Mouse (Mus musculus) stomach, embryonic 16.5 days (tissue): ENCODE data around the gene Spata16. TPM values are rescaled to one million over a fixed set of nuclear protein-coding genes. Genes with fewer than 3 reads are reported as not detected.
A peak's percentile ranks its signal among the peaks of the same experiment; 100 is the strongest.

Experiments
- ATAC-seq: fragments of 200-750 bp; cut with Nextera tagmentation; 2 replicates; pipeline ENCODE4 v1.8.0; 2017; ENCODE audit warnings: moderate number of reproducible peaks, moderate TSS enrichment; ENCODE audit not compliant: insufficient read depth, low FRiP score
- H3K27ac ChIP-seq: fragments of 300-500 bp; sonication (generic); 2 replicates; pipeline ENCODE4 v1.5.1; 2014; ENCODE audit warnings: low read length
- H3K27me3 ChIP-seq: fragments of 300-500 bp; sonication (generic); 2 replicates; pipeline ENCODE4 v1.6.1; 2014; ENCODE audit warnings: low read length, control low read depth, mixed read lengths; ENCODE audit not compliant: control insufficient read depth, insufficient read depth
- H3K36me3 ChIP-seq: fragments of 300-500 bp; sonication (generic); 2 replicates; pipeline ENCODE4 v1.6.1; 2014; ENCODE audit warnings: low read length; ENCODE audit not compliant: control insufficient read depth, insufficient read depth
- H3K4me1 ChIP-seq: fragments of 300-500 bp; sonication (generic); 2 replicates; pipeline ENCODE4 v1.6.1; 2014; ENCODE audit warnings: low read length, control low read depth, mixed read lengths; ENCODE audit not compliant: control insufficient read depth, insufficient read depth
- H3K4me2 ChIP-seq: fragments of 300-500 bp; sonication (generic); 2 replicates; pipeline ENCODE4 v1.6.1; 2014; ENCODE audit warnings: low read depth, low read length, mixed read lengths
- H3K4me3 ChIP-seq: fragments of 300-500 bp; sonication (generic); replicated peaks from 2 replicates; pipeline ENCODE4 v1.5.1; 2014; ENCODE audit warnings: mild to moderate bottlenecking, low read length
- H3K9ac ChIP-seq: fragments of 300-500 bp; sonication (generic); 2 replicates; pipeline ENCODE4 v1.6.1; 2014; ENCODE audit warnings: low read length
- H3K9me3 ChIP-seq: fragments of 300-500 bp; sonication (generic); replicated peaks from 2 replicates; pipeline ENCODE4 v1.6.1; 2016; ENCODE audit warnings: low read length, control low read depth; ENCODE audit not compliant: control insufficient read depth
- WGBS: fragments of 180-500 bp; shearing (Covaris S2); extraction: QIAGEN DNeasy Blood & Tissue Kit; methylation state at CpG from one replicate; pipeline ENCODE4 v1.1.7; 2014; 5-methylcytosine and 5-hydroxymethylcytosine counted together
- polyA plus RNA-seq: library from polyadenylated mRNA; unstranded; fragments of >200 nt; fragmentation: Nextera tagmentation; extraction: Ambion mirVana; gene quantifications from 2 replicates; pipeline ENCODE4 v1.2.1, GENCODE M21; 2015

The Spata16 gene
- polyA plus RNA-seq, 1 experiment from 2014 or later = not detected

DNA sequence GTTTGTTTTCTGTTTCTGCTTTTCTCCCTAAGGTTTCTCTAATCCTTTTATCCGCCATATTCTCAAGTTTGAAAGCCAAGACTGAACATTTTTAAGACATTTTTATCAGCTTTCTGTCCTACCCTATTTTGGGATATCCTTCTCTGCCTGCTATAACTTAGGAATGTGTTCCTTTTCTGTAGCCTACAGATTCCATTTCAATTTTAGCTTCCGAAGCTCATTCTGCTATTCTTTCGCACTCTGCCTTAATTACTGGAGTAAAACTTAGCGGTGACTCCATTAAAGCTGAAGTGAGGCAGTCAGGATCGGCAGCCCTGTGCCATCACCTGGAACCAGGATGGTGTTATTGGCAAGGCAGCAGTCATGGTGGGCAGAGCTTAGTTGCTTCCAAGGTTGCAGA, 178.3 kb downstream of the Spata16 start:
- no peak overlapping the region for H3K4me2 ChIP-seq
- no peak overlapping the region for H3K9ac ChIP-seq
- H3K27me3 ChIP-seq = no peaks in the 10 kb centered on the region
- H3K36me3 ChIP-seq = no peaks in the 10 kb centered on the region
- H3K4me3 ChIP-seq = no peak overlapping the region
- WGBS = 94% methylated on average over 5 of the region's 5 CpGs
- ATAC-seq = no peak
- H3K4me1 ChIP-seq = no peaks in the 10 kb centered on the region
- no peak overlapping the region for H3K27ac ChIP-seq
- no peaks in the 10 kb centered on the region for H3K9me3 ChIP-seq

DNA sequence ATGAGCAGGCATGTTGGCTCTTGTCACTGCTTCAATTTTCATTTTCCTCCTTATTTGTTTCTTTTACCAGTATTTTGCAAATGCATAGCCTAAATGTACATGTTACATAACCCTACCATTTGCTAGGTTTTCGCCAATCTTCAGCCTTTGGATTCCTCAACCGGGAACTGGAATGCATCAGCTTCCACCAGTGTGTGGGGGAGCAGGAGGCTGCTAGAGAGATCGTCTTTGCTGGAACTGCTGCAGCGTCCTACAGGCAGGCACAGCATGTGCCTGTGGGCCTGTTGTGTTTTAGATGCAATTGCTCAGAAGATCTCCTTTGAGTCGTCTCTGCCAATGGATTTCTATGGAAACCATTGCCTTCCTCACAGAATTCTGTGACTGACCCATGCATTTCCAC, 182.0 kb downstream of the Spata16 start:
- no peak for ATAC-seq
- no peak overlapping the region for H3K4me2 ChIP-seq
- no peaks in the 10 kb centered on the region for H3K27me3 ChIP-seq
- 57% methylated on average over 5 of the region's 5 CpGs for WGBS
- no peaks in the 10 kb centered on the region for H3K36me3 ChIP-seq
- H3K4me1 ChIP-seq = no peaks in the 10 kb centered on the region
- no peak overlapping the region for H3K9ac ChIP-seq
- no peak overlapping the region for H3K27ac ChIP-seq
- H3K4me3 ChIP-seq = no peak overlapping the region
- H3K9me3 ChIP-seq = no peaks in the 10 kb centered on the region

DNA sequence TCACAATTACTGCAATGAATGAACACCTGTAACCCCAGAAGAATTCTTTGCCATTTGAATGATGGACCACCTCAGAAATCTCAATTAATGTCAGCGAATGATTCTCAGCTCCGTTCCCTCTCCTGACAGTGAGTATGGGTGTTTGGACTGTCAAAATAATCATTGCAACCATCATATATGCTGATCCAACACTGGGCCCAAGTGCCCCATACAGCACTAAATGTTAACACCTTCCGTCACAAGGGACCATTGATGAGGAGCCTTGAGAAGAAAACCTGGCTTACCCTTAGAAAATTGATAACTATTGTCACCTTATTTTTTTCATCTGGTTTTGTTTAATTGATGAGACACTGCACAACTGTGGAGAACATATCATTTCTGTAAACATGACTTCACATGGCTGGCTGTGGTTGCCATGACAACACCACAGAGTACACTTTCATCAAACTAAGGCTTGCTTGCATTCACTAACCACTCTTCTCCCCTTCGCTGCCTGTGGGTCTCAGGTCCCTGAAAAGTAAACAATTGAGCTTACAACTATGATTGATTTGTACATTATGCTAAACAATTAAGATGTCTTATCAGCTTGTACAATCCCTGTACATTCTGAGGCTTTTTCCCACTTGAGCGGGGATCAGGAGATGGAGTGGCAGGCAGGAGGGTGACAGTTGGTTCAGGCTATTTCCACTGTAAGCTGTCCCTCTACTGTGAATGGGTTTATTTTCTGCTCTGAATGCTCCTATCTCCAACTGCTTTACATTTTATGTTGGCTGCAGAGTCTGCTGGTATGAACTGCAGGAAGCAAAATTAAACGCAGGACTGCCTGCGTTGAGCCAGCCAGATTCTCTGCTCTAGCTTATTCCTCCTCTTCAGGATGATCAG, 189.8 kb downstream of the Spata16 start:
- no peak overlapping the region for H3K4me2 ChIP-seq
- no peaks in the 10 kb centered on the region for H3K9me3 ChIP-seq
- H3K27me3 ChIP-seq = no peaks in the 10 kb centered on the region
- no peak overlapping the region for H3K27ac ChIP-seq
- H3K4me1 ChIP-seq = no peaks in the 10 kb centered on the region
- no peak overlapping the region for H3K4me3 ChIP-seq
- 46% methylated on average over 7 of the region's 7 CpGs for WGBS
- no peak for ATAC-seq
- no peaks in the 10 kb centered on the region for H3K36me3 ChIP-seq
- no peak overlapping the region for H3K9ac ChIP-seq

DNA sequence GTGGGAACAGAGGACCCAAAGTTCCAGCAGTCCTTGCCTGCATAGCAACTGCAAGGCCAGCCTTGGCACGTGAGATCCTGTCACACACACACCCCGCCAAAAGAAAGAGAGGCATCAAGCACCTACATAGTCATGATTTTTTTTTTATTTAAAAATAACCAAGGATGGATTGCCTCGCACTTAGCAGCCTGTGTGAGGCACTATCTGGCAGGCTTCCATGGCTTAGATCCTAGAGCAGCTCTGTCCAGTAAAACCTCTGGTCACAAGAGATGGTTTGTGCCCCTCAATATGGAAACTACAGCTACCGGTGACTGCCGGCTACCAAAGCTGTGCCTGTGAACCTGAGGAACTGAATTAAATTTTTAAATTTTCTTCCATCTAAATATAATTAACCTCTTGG, 195.5 kb downstream of the Spata16 start:
- Histone ChIP-seq H3K27me3 (no peaks in the 10 kb centered on the region), H3K27ac (no peak overlapping the region), H3K9me3 (no peaks in the 10 kb centered on the region), H3K4me1 (no peaks in the 10 kb centered on the region), H3K4me2 (no peak overlapping the region), H3K4me3 (no peak overlapping the region), H3K36me3 (no peaks in the 10 kb centered on the region), H3K9ac (no peak overlapping the region)
- no peak for ATAC-seq
- WGBS = 87% methylated on average over 5 of the region's 5 CpGs

DNA sequence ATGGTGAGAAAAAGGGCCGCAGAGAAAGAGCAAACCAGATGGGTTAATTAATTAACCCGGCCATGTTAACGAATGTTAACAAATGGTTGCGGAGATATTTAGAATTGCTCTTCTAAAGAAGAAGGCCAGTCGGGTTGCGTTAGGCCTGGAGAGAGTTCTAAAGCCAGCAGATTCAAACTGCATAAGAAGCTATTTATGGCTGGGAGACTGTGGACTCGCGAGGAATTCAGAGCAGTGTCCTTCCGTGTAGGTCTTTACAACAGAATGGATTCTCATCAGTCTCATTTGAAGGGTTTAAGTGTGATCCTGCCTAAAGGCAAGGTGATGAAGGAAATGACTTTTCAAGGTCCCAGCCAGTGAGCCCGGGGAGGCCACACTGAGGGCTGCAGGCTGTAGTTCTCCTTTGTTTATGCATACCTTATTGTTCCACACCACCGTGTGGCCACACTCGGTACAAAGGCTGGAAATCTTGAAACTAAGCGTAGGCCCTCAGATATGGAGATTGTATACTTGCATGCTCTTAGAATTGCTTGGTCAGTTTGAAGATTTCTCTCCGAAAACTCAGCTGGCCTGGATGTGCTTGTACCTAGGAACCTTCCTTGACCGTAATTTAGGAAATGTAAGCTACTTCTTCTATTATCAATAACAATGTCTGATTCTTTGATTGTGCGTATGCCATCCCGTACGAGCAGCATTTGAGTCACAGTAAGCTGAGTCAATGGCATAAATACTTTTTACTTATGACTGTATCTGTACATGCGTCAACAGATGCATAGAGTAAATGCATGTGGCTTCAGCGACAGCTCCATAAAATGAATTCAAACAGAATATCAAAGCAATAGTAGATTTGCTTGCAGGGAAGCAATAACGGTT, 197.0 kb downstream of the Spata16 start:
- ATAC-seq = 0 out of 2 replicates have a peak, but pooled peaks have one; percentile 58
- no peaks in the 10 kb centered on the region for H3K4me1 ChIP-seq
- WGBS = 66% methylated on average over 21 of the region's 21 CpGs

DNA sequence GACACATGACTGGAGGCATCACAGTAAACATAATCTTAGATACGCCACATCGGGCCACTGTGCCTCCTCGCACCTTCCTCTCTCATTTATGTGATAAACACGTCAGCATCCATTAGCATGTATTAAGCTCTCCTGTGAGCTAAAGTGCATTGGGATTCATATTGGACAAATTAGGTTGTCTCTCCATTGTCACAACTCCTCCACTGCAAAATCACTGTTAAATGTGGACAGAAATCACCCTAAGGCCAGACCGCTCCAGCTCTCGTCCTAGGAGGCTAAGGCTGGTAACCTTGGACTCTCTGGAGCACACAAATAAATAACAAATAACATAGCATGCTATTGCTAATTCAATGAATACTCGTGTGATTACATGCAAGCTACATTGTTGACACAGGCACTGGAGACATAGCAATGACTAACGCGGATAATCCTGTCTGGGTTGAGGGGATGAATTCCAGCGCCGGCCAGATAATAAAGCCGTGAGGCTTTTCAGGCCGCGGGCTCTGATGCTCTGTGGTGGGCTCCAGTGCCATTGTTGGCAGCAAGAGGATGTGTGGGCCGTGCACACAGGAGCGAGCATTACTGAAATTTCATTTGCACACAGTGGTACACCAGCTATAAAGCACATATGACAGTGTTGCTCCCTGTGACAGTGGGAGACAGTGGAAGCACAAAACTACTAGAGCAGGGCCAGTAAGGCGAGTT, 197.8 kb downstream of the Spata16 start:
- no peaks in the 10 kb centered on the region for H3K36me3 ChIP-seq
- 82% methylated on average over 17 of the region's 17 CpGs for WGBS
- no peak overlapping the region for H3K9ac ChIP-seq
- H3K4me1 ChIP-seq = no peaks in the 10 kb centered on the region
- H3K9me3 ChIP-seq = no peaks in the 10 kb centered on the region
- no peak overlapping the region for H3K4me3 ChIP-seq
- no peak overlapping the region for H3K27ac ChIP-seq
- no peak for ATAC-seq
- H3K4me2 ChIP-seq = no peak overlapping the region
- no peaks in the 10 kb centered on the region for H3K27me3 ChIP-seq

More for the DNA sequence above, 197.0 kb downstream of the Spata16 start:
- H3K9ac ChIP-seq = no peak overlapping the region
- H3K27ac ChIP-seq = no peak overlapping the region
- no peak overlapping the region for H3K4me3 ChIP-seq
- H3K27me3 ChIP-seq = no peaks in the 10 kb centered on the region
- H3K9me3 ChIP-seq = no peaks in the 10 kb centered on the region
- no peak overlapping the region for H3K4me2 ChIP-seq
- H3K36me3 ChIP-seq = no peaks in the 10 kb centered on the region

DNA sequence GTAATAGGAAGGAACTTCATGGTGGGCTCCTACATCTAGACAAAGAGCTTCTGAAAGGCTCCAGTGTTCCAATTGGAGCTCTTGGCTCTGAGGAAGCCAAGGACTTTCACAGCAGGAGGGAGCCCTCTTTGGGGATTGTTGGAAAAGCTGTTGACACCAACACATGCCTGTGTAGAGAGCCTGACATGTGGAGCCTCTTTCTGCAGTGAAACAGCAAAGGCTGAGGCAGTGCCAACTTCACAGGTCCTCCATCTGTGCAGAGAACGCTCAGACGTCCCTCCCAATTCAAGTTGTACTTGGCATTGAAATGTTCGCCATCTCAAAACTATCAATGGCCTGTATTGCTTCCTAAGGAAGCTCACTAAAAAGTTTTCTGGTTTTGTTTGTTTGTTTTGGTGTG, 207.6 kb downstream of the Spata16 start:
- Histone ChIP-seq H3K27ac (no peak overlapping the region), H3K36me3 (no peaks in the 10 kb centered on the region), H3K4me3 (no peak overlapping the region), H3K9ac (no peak overlapping the region), H3K4me1 (no peaks in the 10 kb centered on the region), H3K4me2 (no peak overlapping the region), H3K9me3 (no peaks in the 10 kb centered on the region), H3K27me3 (no peaks in the 10 kb centered on the region)
- ATAC-seq = no peak
- WGBS = 83% methylated on average over 3 of the region's 3 CpGs

DNA sequence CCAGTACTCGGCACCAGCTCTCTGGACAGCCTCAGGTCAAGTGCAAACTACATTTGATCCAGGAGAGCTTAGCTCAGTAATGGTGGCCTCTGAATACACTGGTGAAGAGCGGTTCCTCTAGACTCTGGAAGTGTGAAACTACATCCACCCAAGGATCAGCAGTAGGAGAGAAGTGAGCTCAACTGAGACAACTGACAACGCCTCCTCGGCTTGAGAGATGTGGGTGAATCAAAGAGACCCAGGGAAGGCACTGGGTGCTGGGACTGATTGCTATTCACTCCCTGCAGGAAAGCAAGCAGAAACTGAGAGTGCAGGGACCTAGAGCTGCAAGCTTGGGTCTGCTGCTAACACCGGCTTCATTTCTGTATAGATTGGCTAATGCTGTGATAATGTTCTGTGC, 210.5 kb downstream of the Spata16 start:
- Histone ChIP-seq H3K4me3 (no peak overlapping the region), H3K9ac (no peak overlapping the region), H3K4me1 (no peaks in the 10 kb centered on the region), H3K27ac (no peak overlapping the region), H3K9me3 (no peaks in the 10 kb centered on the region), H3K27me3 (no peaks in the 10 kb centered on the region), H3K36me3 (no peaks in the 10 kb centered on the region), H3K4me2 (no peak overlapping the region)
- WGBS = 49% methylated on average over 5 of the region's 5 CpGs
- no peak for ATAC-seq

DNA sequence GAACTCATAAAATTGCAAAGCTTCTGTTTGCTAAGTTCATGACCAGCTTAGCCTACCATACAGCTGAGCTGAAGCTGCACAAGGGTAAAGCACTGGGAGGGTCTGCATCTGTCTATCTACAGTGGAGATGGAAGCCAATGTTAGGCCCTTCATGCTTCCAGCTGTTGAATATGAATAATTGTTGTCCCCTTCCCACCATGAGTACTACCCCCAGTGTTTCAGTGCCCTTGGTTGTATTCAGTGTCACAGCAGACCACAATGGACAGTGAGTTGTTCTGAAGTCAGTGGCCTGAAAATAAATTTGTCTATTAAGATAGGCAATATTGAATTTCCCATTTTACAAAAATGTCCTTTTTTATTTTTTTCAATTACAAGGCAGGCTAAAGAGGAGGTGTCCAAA, 212.8 kb downstream of the Spata16 start:
- Histone ChIP-seq H3K9me3 (no peaks in the 10 kb centered on the region), H3K9ac (no peak overlapping the region), H3K4me1 (no peaks in the 10 kb centered on the region), H3K27me3 (no peaks in the 10 kb centered on the region), H3K27ac (no peak overlapping the region), H3K36me3 (no peaks in the 10 kb centered on the region), H3K4me2 (no peak overlapping the region), H3K4me3 (no peak overlapping the region)
- ATAC-seq = no peak
